In genomic region chr10:87020711-87021110, GRCm38 (mm10) we compare ENCODE assay signal across 9 mouse cellular contexts. TPM values are rescaled to one million over a fixed set of nuclear protein-coding genes. Genes with fewer than 3 reads are reported as not detected.
DNase-seq lines count a peak whose midpoint lies in the region; ATAC-seq lines count a peak whose summit lies in the region.
"Had no signal": no experiment of that assay in that cellular context is flagged by ENCODE, and none has a peak within 500 bp of the region (broad histone marks: within the 10 kb centered on the region; RNA-seq: fewer than 3 reads in every experiment).

No protein-coding gene starts in this region.

- no peak overlapping the region for H3K4me2 ChIP-seq in hindbrain, embryonic 12.5 days (replicated peaks)
- H3K4me2 ChIP-seq in embryonic facial prominence, embryonic 11.5 days (ENCODE audit: low read depth, low read length) = no peak overlapping the region

- H3K36me3 ChIP-seq in hindbrain, embryonic 10.5 days = no peaks in the 10 kb centered on the region
- no peaks in the 10 kb centered on the region for H3K36me3 ChIP-seq in hindbrain, embryonic 12.5 days
- H3K36me3 ChIP-seq in embryonic facial prominence, embryonic 11.5 days (replicated peaks; ENCODE audit: control insufficient read depth, insufficient read depth, low read depth, low read length) = no peaks in the 10 kb centered on the region

- DNase-seq in hindbrain, embryonic 10.5 days (ENCODE audit: low spot score) = peak; percentile 36
- peak; percentile 37 to 42 for DNase-seq in B cell, adult 2 months
- peak; percentile 44 for DNase-seq in adrenal gland, adult 2 months
- peak; percentile 39 for DNase-seq in embryonic facial prominence, embryonic 11.5 days (ENCODE audit: low spot score)
- DNase-seq in kidney, postnatal 4 days = peak; percentile 71 to 77
- DNase-seq in lung, postnatal 14 days = peak; percentile 50

- no peak; the same call in 1 of the 2 replicates for ATAC-seq in hindbrain, embryonic 12.5 days (ENCODE audit: low FRiP score)
- no peak for ATAC-seq in embryonic facial prominence, embryonic 11.5 days (replicated peaks; ENCODE audit: insufficient number of reproducible peaks, low FRiP score, low TSS enrichment, low read depth)
- ATAC-seq in erythroid progenitor cell, adult 5-6 weeks (replicated peaks; ENCODE audit: low FRiP score, poor library complexity, severe bottlenecking) = no peak

- peaks cover 20% of the 10 kb centered on the region; the same call in 1 of the 2 replicates for H3K27me3 ChIP-seq in hindbrain, embryonic 10.5 days (ENCODE audit: insufficient read depth, poor library complexity, severe bottlenecking)
- H3K27me3 ChIP-seq in hindbrain, embryonic 12.5 days = no peaks in the 10 kb centered on the region
- H3K27me3 ChIP-seq in embryonic facial prominence, embryonic 11.5 days (ENCODE audit: control insufficient read depth, insufficient read depth, low read length) = no peaks in the 10 kb centered on the region

- no peaks in the 10 kb centered on the region for H3K9me3 ChIP-seq in hindbrain, embryonic 10.5 days
- H3K9me3 ChIP-seq in hindbrain, embryonic 12.5 days (replicated peaks) = no peaks in the 10 kb centered on the region
- no peaks in the 10 kb centered on the region for H3K9me3 ChIP-seq in embryonic facial prominence, embryonic 11.5 days (replicated peaks; ENCODE audit: control insufficient read depth, low read length)

- H3K9ac ChIP-seq in hindbrain, embryonic 12.5 days = no peak overlapping the region
- no peak overlapping the region for H3K9ac ChIP-seq in embryonic facial prominence, embryonic 11.5 days (replicated peaks; ENCODE audit: low read length)

- 75% methylated on average over 16 of the region's 16 CpGs for WGBS in hindbrain, embryonic 10.5 days
- WGBS in hindbrain, embryonic 12.5 days = 68% methylated on average over 16 of the region's 16 CpGs
- WGBS in embryonic facial prominence, embryonic 11.5 days = 72% methylated on average over 15 of the region's 16 CpGs

- H3K4me3 ChIP-seq in hindbrain, embryonic 10.5 days = no peak overlapping the region
- no peak overlapping the region for H3K4me3 ChIP-seq in hindbrain, embryonic 12.5 days
- no peak overlapping the region for H3K4me3 ChIP-seq in embryonic facial prominence, embryonic 11.5 days (ENCODE audit: low read depth, low read length)

- no peak overlapping the region for H3K27ac ChIP-seq in hindbrain, embryonic 10.5 days
- no peak overlapping the region for H3K27ac ChIP-seq in hindbrain, embryonic 12.5 days
- no peak overlapping the region for H3K27ac ChIP-seq in embryonic facial prominence, embryonic 11.5 days (replicated peaks; ENCODE audit: low read depth, low read length)

- H3K4me1 ChIP-seq in hindbrain, embryonic 10.5 days (replicated peaks) = peaks cover 13% of the 10 kb centered on the region
- H3K4me1 ChIP-seq in hindbrain, embryonic 12.5 days = peaks cover 6% of the 10 kb centered on the region; the same call in 1 of the 2 replicates
- H3K4me1 ChIP-seq in embryonic facial prominence, embryonic 11.5 days (ENCODE audit: control insufficient read depth, insufficient read depth, low read length) = no peaks in the 10 kb centered on the region

RNA-seq across cellular contexts. Expression of gene Stab2, which starts 12.9 kb away (rescaled TPM):
- polyA plus RNA-seq in hindbrain, embryonic 10.5 days (2016; fragmentation: Nextera tagmentation; extraction: Ambion mirVana) = 0.13 and 0.27 TPM in 2 replicates
- 0.14 and 0.36 TPM in 2 replicates for polyA plus RNA-seq in hindbrain, embryonic 12.5 days (2016; fragmentation: Nextera tagmentation; extraction: Ambion mirVana)
- under 1 TPM; 0.29 to 0.45 TPM for total RNA-seq in adrenal gland, adult 2 months (2021)
- 0.28 and 0.67 TPM in 2 replicates for polyA plus RNA-seq in adrenal gland, adult 2 months (2012; rRNA removed)
- 0.18 and 0.29 TPM in 2 replicates for polyA plus RNA-seq in embryonic facial prominence, embryonic 11.5 days (2014; fragmentation: Nextera tagmentation; extraction: Ambion mirVana)
- 0.84 and 20.2 TPM in 2 replicates for total RNA-seq in erythroid progenitor cell, adult 5-6 weeks (2015; ENCODE audit: low replicate concordance)
- total RNA-seq in erythroid progenitor cell, adult 5-6 weeks (2017; ENCODE audit: low replicate concordance) = 0.15 and 1.4 TPM in 2 replicates

RNA-seq across cellular contexts. Expression of gene 1700113H08Rik, which starts 37.1 kb away (rescaled TPM):
- polyA plus RNA-seq in hindbrain, embryonic 10.5 days (2016; fragmentation: Nextera tagmentation; extraction: Ambion mirVana) = 0.18 and 0.21 TPM in 2 replicates
- polyA plus RNA-seq in hindbrain, embryonic 12.5 days (2016; fragmentation: Nextera tagmentation; extraction: Ambion mirVana) = 0.25 and 0.30 TPM in 2 replicates
- total RNA-seq in adrenal gland, adult 2 months (2021) = not detected
- not detected in 2 replicates for polyA plus RNA-seq in adrenal gland, adult 2 months (2012; rRNA removed)
- 0.65 TPM in 1 of 2 replicates, not detected in the other for polyA plus RNA-seq in embryonic facial prominence, embryonic 11.5 days (2014; fragmentation: Nextera tagmentation; extraction: Ambion mirVana)
- 2.2 TPM in 1 of 2 replicates, not detected in the other for total RNA-seq in erythroid progenitor cell, adult 5-6 weeks (2015; ENCODE audit: low replicate concordance)
- not detected in 2 replicates for total RNA-seq in erythroid progenitor cell, adult 5-6 weeks (2017; ENCODE audit: low replicate concordance)
- total RNA-seq: hematopoietic stem cell, adult 5-6 weeks had no signal
